Mouse (Mus musculus): ENCODE measurements around the gene Sirt2. TPM values are rescaled to one million over a fixed set of nuclear protein-coding genes. Genes with fewer than 3 reads are reported as not detected.

Gene Sirt2
- polyA plus RNA-seq, 1 experiment from 2014 or later: 86.3 TPM

GRCm38 (mm10) chr7:28733211-28733610, 33.3 kb upstream of the Sirt2 start:
- peak overlapping the region; percentile 44 for H3K4me3 ChIP-seq
- H3K36me3 ChIP-seq (ENCODE audit: poor library complexity, severe bottlenecking): peaks cover 21% of the 10 kb centered on the region
- H3K27ac ChIP-seq: no peak overlapping the region
- no peak for ATAC-seq
- H3K4me1 ChIP-seq: peaks cover 12% of the 10 kb centered on the region; the same call in 1 of the 2 replicates
- peak overlapping the region; percentile 59 for H3K9ac ChIP-seq
- 7% methylated on average over 11 of the region's 11 CpGs for WGBS
- H3K4me2 ChIP-seq: peak overlapping the region; percentile 68
- peaks cover 7% of the 10 kb centered on the region; the same call in 1 of the 2 replicates for H3K27me3 ChIP-seq
- H3K9me3 ChIP-seq (replicated peaks): 0 out of 2 replicates have a peak, but pooled peaks cover 4% of the 10 kb centered on the region

GRCm38 (mm10) chr7:28735701-28736100, 30.8 kb upstream of the Sirt2 start:
- WGBS: 83% methylated on average over 6 of the region's 6 CpGs

GRCm38 (mm10) chr7:28739829-28740228, 26.7 kb upstream of the Sirt2 start:
- Histone ChIP-seq H3K9me3 (replicated peaks) (no peaks in the 10 kb centered on the region), H3K4me1 (peaks cover 13% of the 10 kb centered on the region), H3K27ac (no peak overlapping the region), H3K27me3 (no peaks in the 10 kb centered on the region), H3K36me3 (ENCODE audit: poor library complexity, severe bottlenecking) (peaks cover 43% of the 10 kb centered on the region), H3K9ac (no peak overlapping the region), H3K4me2 (no peak overlapping the region), H3K4me3 (no peak overlapping the region)
- ATAC-seq: no peak
- WGBS: 95% methylated on average over 21 of the region's 21 CpGs

More at GRCm38 (mm10) chr7:28735701-28736100, 30.8 kb upstream of the Sirt2 start:
- Histone ChIP-seq H3K27ac (no peak overlapping the region), H3K4me3 (no peak overlapping the region), H3K9me3 (replicated peaks) (0 out of 2 replicates have a peak, but pooled peaks cover 4% of the 10 kb centered on the region), H3K27me3 (peaks cover 7% of the 10 kb centered on the region; the same call in 1 of the 2 replicates), H3K9ac (no peak overlapping the region), H3K4me1 (peaks cover 12% of the 10 kb centered on the region; the same call in 1 of the 2 replicates), H3K4me2 (no peak overlapping the region), H3K36me3 (ENCODE audit: poor library complexity, severe bottlenecking) (peaks cover 38% of the 10 kb centered on the region)
- no peak for ATAC-seq

- peaks cover 53% of the 10 kb centered on the region for H3K36me3 ChIP-seq (ENCODE audit: poor library complexity, severe bottlenecking)
- peak overlapping the region; percentile 82 for H3K9ac ChIP-seq
- ATAC-seq: no peak
- H3K27ac ChIP-seq: no peak overlapping the region
- H3K4me2 ChIP-seq: peak overlapping the region; percentile 85
- no peaks in the 10 kb centered on the region for H3K9me3 ChIP-seq (replicated peaks)
- 43% methylated on average over 9 of the region's 9 CpGs for WGBS
- H3K4me3 ChIP-seq: peak overlapping the region; percentile 55
- H3K27me3 ChIP-seq: no peaks in the 10 kb centered on the region
- H3K4me1 ChIP-seq: peaks cover 13% of the 10 kb centered on the region
These were observed 25.6 kb upstream of the Sirt2 start for GRCm38 (mm10) chr7:28740949-28741348.

- peak overlapping the region; percentile 85 for H3K4me2 ChIP-seq
- H3K27me3 ChIP-seq: no peaks in the 10 kb centered on the region
- no peaks in the 10 kb centered on the region for H3K9me3 ChIP-seq (replicated peaks)
- peak overlapping the region; percentile 82 for H3K9ac ChIP-seq
- 0 out of 2 replicates have a peak overlapping the region, but pooled peaks have one; percentile 16 for H3K27ac ChIP-seq
- ATAC-seq: no peak
- WGBS: 2% methylated on average over 13 of the region's 13 CpGs
- peaks cover 53% of the 10 kb centered on the region for H3K36me3 ChIP-seq (ENCODE audit: poor library complexity, severe bottlenecking)
- H3K4me3 ChIP-seq: peak overlapping the region; percentile 55
- peaks cover 13% of the 10 kb centered on the region for H3K4me1 ChIP-seq
These were observed 25.2 kb upstream of the Sirt2 start for GRCm38 (mm10) chr7:28741368-28741708.

- Histone ChIP-seq H3K27me3 (no peaks in the 10 kb centered on the region), H3K4me1 (peaks cover 13% of the 10 kb centered on the region), H3K9me3 (replicated peaks) (no peaks in the 10 kb centered on the region), H3K27ac (peak within 1 kb of the TSS; percentile 75), H3K4me3 (peak within 1 kb of the TSS; percentile 55), H3K36me3 (ENCODE audit: poor library complexity, severe bottlenecking) (peaks cover 52% of the 10 kb centered on the region), H3K4me2 (peak within 1 kb of the TSS; percentile 85), H3K9ac (peak within 1 kb of the TSS; percentile 82)
- under 1% methylated on average over 39 of the region's 39 CpGs for WGBS
- peak; percentile 99 for ATAC-seq
These were observed 24.7 kb upstream of the Sirt2 start, which contains the start of the genes Mrps12 and Sars2 for GRCm38 (mm10) chr7:28741709-28742438. TSS of gene Mrps12 (minus strand) at chr7:28741820. TSS of gene Sars2 (plus strand) at chr7:28741992.

GRCm38 (mm10) chr7:28749935-28750334, 16.6 kb upstream of the Sirt2 start:
- Histone ChIP-seq H3K27me3 (no peaks in the 10 kb centered on the region), H3K4me1 (no peaks in the 10 kb centered on the region), H3K9ac (no peak overlapping the region), H3K27ac (no peak overlapping the region), H3K4me2 (no peak overlapping the region), H3K9me3 (replicated peaks) (no peaks in the 10 kb centered on the region), H3K4me3 (no peak overlapping the region), H3K36me3 (ENCODE audit: poor library complexity, severe bottlenecking) (peaks cover 61% of the 10 kb centered on the region)
- 96% methylated on average over 7 of the region's 7 CpGs for WGBS
- no peak for ATAC-seq

- Histone ChIP-seq H3K4me2 (peak within 1 kb of the TSS; percentile 45), H3K4me3 (peak within 1 kb of the TSS; percentile 12; the same call in 1 of the 2 replicates), H3K9ac (peak within 1 kb of the TSS; percentile 45; the same call in 1 of the 2 replicates), H3K27me3 (peaks cover 26% of the 10 kb centered on the region), H3K27ac (no peak within 1 kb of the TSS), H3K9me3 (replicated peaks) (no peaks in the 10 kb centered on the region), H3K36me3 (ENCODE audit: poor library complexity, severe bottlenecking) (peaks cover 46% of the 10 kb centered on the region), H3K4me1 (peaks cover 9% of the 10 kb centered on the region; the same call in 1 of the 2 replicates)
- WGBS: 5% methylated on average over 17 of the region's 17 CpGs
- no peak for ATAC-seq
These were observed 10.5 kb upstream of the Sirt2 start, which contains the start of gene Ccer2 for GRCm38 (mm10) chr7:28756079-28756478. TSS of gene Ccer2 (plus strand) at chr7:28756174.

GRCm38 (mm10) chr7:28758623-28759022, 7.9 kb upstream of the Sirt2 start:
- Histone ChIP-seq H3K27me3 (peaks cover 26% of the 10 kb centered on the region), H3K36me3 (ENCODE audit: poor library complexity, severe bottlenecking) (peaks cover 48% of the 10 kb centered on the region), H3K9ac (no peak overlapping the region), H3K4me3 (no peak overlapping the region), H3K4me2 (no peak overlapping the region), H3K27ac (no peak overlapping the region), H3K4me1 (peaks cover 9% of the 10 kb centered on the region; the same call in 1 of the 2 replicates), H3K9me3 (replicated peaks) (no peaks in the 10 kb centered on the region)
- ATAC-seq: no peak
- 79% methylated on average over 13 of the region's 13 CpGs for WGBS

GRCm38 (mm10) chr7:28761907-28762306, 4.6 kb upstream of the Sirt2 start:
- no peak overlapping the region for H3K9ac ChIP-seq
- peaks cover 8% of the 10 kb centered on the region for H3K4me1 ChIP-seq
- WGBS: 96% methylated on average over 9 of the region's 9 CpGs
- H3K9me3 ChIP-seq (replicated peaks): no peaks in the 10 kb centered on the region
- no peak for ATAC-seq
- H3K36me3 ChIP-seq (ENCODE audit: poor library complexity, severe bottlenecking): peaks cover 45% of the 10 kb centered on the region
- no peak overlapping the region for H3K4me3 ChIP-seq
- H3K27ac ChIP-seq: no peak overlapping the region
- H3K4me2 ChIP-seq: no peak overlapping the region
- peaks cover 6% of the 10 kb centered on the region for H3K27me3 ChIP-seq

GRCm38 (mm10) chr7:28765211-28765610, 1.3 kb upstream of the Sirt2 start:
- Histone ChIP-seq H3K27me3 (no peaks in the 10 kb centered on the region), H3K4me3 (peak overlapping the region; percentile 76; the same call in 1 of the 2 replicates), H3K36me3 (ENCODE audit: poor library complexity, severe bottlenecking) (peaks cover 25% of the 10 kb centered on the region), H3K9ac (peak overlapping the region; percentile 71; the same call in 1 of the 2 replicates), H3K4me2 (peak overlapping the region; percentile 78), H3K9me3 (replicated peaks) (no peaks in the 10 kb centered on the region), H3K27ac (no peak overlapping the region), H3K4me1 (peaks cover 28% of the 10 kb centered on the region)
- ATAC-seq: no peak
- 84% methylated on average over 6 of the region's 6 CpGs for WGBS

GRCm38 (mm10) chr7:28766910-28767309, 375 bp downstream of the Sirt2 start:
- H3K4me2 ChIP-seq: peak overlapping the region; percentile 79
- H3K36me3 ChIP-seq (ENCODE audit: poor library complexity, severe bottlenecking): peaks cover 11% of the 10 kb centered on the region
- H3K9ac ChIP-seq: peak overlapping the region; percentile 66
- 4% methylated on average over 14 of the region's 14 CpGs for WGBS
- no peak; the same call in 1 of the 2 replicates for ATAC-seq
- H3K4me1 ChIP-seq: peaks cover 28% of the 10 kb centered on the region
- H3K27me3 ChIP-seq: no peaks in the 10 kb centered on the region
- H3K27ac ChIP-seq: no peak overlapping the region
- no peaks in the 10 kb centered on the region for H3K9me3 ChIP-seq (replicated peaks)
- peak overlapping the region; percentile 76 for H3K4me3 ChIP-seq
